In the genomic region with DNA sequence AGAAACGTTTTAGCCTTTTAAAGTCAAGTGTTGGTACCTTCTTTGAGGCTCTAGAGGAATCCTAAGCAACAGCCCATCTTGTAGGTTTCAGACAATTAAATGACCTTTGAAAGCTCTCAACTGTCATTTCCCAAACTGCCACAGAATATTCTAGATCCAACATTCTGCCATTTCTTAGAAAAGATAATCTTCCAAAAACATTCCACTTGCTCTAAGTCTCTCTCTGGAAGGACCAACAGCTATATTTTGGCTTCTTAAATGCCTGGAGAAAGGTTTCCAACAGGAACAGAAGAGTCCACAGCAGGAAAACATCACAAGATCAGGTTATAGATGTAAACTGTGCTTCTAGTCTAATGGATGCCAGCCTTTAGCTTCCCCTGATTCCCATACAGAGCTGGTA, we compare ENCODE assay signal across 9 mouse cellular contexts. TPM values are rescaled to one million over a fixed set of nuclear protein-coding genes. Genes with fewer than 3 reads are reported as not detected.
DNase-seq lines count a peak whose midpoint lies in the region; ATAC-seq and TF ChIP-seq lines count a peak whose summit lies in the region.
"Had no signal": no experiment of that assay in that cellular context is flagged by ENCODE, and none has a peak within 500 bp of the region (broad histone marks: within the 10 kb centered on the region; RNA-seq: fewer than 3 reads in every experiment).

A gene (minus strand): TSS at position 101 of the 400 bp plus-strand sequence.
A gene (plus strand): TSS at position 162 of the 400 bp plus-strand sequence.

- DNase-seq in cerebellum, adult 2 months = no peak
- DNase-seq in cerebellum, postnatal 25 days = no peak
- DNase-seq in lung, postnatal 0 days (ENCODE audit: low spot score) = no peak
- no peak for DNase-seq in lung, adult 2 months
- DNase-seq in adrenal gland, postnatal 14 days = no peak
- no peak for DNase-seq in cerebellum, adult 11-12 months
- DNase-seq: kidney, adult 8-10 months had no signal

- no peaks in the 10 kb centered on the region for H3K36me3 ChIP-seq in lung, postnatal 0 days (ENCODE audit: insufficient read depth, low read length)
- no peaks in the 10 kb centered on the region for H3K36me3 ChIP-seq in limb, embryonic 15.5 days
- H3K36me3 ChIP-seq in stomach, embryonic 15.5 days = no peaks in the 10 kb centered on the region

- no peak for ATAC-seq in lung, postnatal 0 days
- ATAC-seq in limb, embryonic 15.5 days (ENCODE audit: insufficient number of reproducible peaks, low FRiP score, low TSS enrichment, low read depth) = no peak
- no peak for ATAC-seq in stomach, embryonic 15.5 days (ENCODE audit: insufficient read depth, low FRiP score, low read depth)

- peak within 1 kb of the TSS; percentile 82 for H3K4me3 ChIP-seq in cerebellum, adult 2 months (replicated peaks; ENCODE audit: insufficient read depth, low read depth, low read length)
- H3K4me3 ChIP-seq in lung, postnatal 0 days (ENCODE audit: low read depth, low read length) = peak within 1 kb of the TSS; percentile 58; the same call in 1 of the 2 replicates
- no peak within 1 kb of the TSS for H3K4me3 ChIP-seq in lung, adult 2 months (replicated peaks; ENCODE audit: extremely low read depth, low read depth, low read length)
- peak within 1 kb of the TSS; percentile 81 for H3K4me3 ChIP-seq in limb, embryonic 15.5 days
- H3K4me3 ChIP-seq in stomach, embryonic 15.5 days (replicated peaks) = peak within 1 kb of the TSS; percentile 68

- H3K9ac ChIP-seq in lung, postnatal 0 days (replicated peaks; ENCODE audit: low read depth) = no peak within 1 kb of the TSS
- no peak within 1 kb of the TSS for H3K9ac ChIP-seq in limb, embryonic 15.5 days
- H3K9ac ChIP-seq in stomach, embryonic 15.5 days = no peak within 1 kb of the TSS

- no peaks in the 10 kb centered on the region for H3K9me3 ChIP-seq in lung, postnatal 0 days (ENCODE audit: low read length)
- H3K9me3 ChIP-seq in limb, embryonic 15.5 days = no peaks in the 10 kb centered on the region
- H3K9me3 ChIP-seq in stomach, embryonic 15.5 days = no peaks in the 10 kb centered on the region

- peaks cover 3% of the 10 kb centered on the region; the same call in 1 of the 2 replicates for H3K4me1 ChIP-seq in cerebellum, adult 2 months (ENCODE audit: control insufficient read depth, insufficient read depth, low read length)
- peaks cover 3% of the 10 kb centered on the region; the same call in 1 of the 2 replicates for H3K4me1 ChIP-seq in lung, postnatal 0 days (ENCODE audit: insufficient read depth, low read depth, low read length)
- peaks cover 3% of the 10 kb centered on the region; the same call in 1 of the 2 replicates for H3K4me1 ChIP-seq in lung, adult 2 months (ENCODE audit: control insufficient read depth, insufficient read depth, low read length)
- H3K4me1 ChIP-seq in limb, embryonic 15.5 days = no peaks in the 10 kb centered on the region
- no peaks in the 10 kb centered on the region for H3K4me1 ChIP-seq in stomach, embryonic 15.5 days

- no peak for TF ChIP-seq POLR2A in cerebellum, adult 2 months (IDR thresholded peaks at IDR 0.05; ENCODE audit: borderline replicate concordance, insufficient read depth, low read length)
- TF ChIP-seq POLR2A in lung, adult 2 months (IDR thresholded peaks at IDR 0.05; ENCODE audit: borderline replicate concordance, extremely low read depth, low read depth, low read length) = no peak

- no peak within 1 kb of the TSS for H3K27ac ChIP-seq in cerebellum, adult 2 months (ENCODE audit: insufficient read depth, low read length)
- no peak within 1 kb of the TSS for H3K27ac ChIP-seq in lung, postnatal 0 days (ENCODE audit: low read length)
- no peak within 1 kb of the TSS for H3K27ac ChIP-seq in limb, embryonic 15.5 days
- H3K27ac ChIP-seq in stomach, embryonic 15.5 days = no peak within 1 kb of the TSS

- WGBS in cerebellum, adult 2 months = 84% methylated on average over 1 of the region's 1 CpGs
- WGBS in lung, postnatal 0 days = 84% methylated on average over 1 of the region's 1 CpGs
- WGBS in lung, adult 2 months = 68% methylated on average over 1 of the region's 1 CpGs
- 70% methylated on average over 1 of the region's 1 CpGs for WGBS in limb, embryonic 15.5 days
- WGBS in stomach, embryonic 15.5 days = 68% methylated on average over 1 of the region's 1 CpGs

- TF ChIP-seq EP300 in lung, postnatal 0 days (IDR thresholded peaks at IDR 0.05) = no peak

- H3K27me3 ChIP-seq in cerebellum, adult 2 months (ENCODE audit: control insufficient read depth, insufficient read depth, low read length) = no peaks in the 10 kb centered on the region
- H3K27me3 ChIP-seq in lung, postnatal 0 days (replicated peaks; ENCODE audit: insufficient read depth, low read length) = no peaks in the 10 kb centered on the region
- H3K27me3 ChIP-seq in limb, embryonic 15.5 days = no peaks in the 10 kb centered on the region
- H3K27me3 ChIP-seq in stomach, embryonic 15.5 days (replicated peaks) = no peaks in the 10 kb centered on the region

- no peak for TF ChIP-seq CTCF in cerebellum, adult 2 months (IDR thresholded peaks at IDR 0.05; ENCODE audit: borderline replicate concordance, insufficient read depth, low read depth, low read length)
- no peak for TF ChIP-seq CTCF in lung, postnatal 0 days (IDR thresholded peaks at IDR 0.05)
- no peak for TF ChIP-seq CTCF in lung, adult 2 months (IDR thresholded peaks at IDR 0.05; ENCODE audit: insufficient read depth, low read length)

- H3K4me2 ChIP-seq in lung, postnatal 0 days (replicated peaks; ENCODE audit: low read depth, low read length) = peak within 1 kb of the TSS; percentile 72; the same call in 1 of the 2 replicates
- peak within 1 kb of the TSS; percentile 63 for H3K4me2 ChIP-seq in limb, embryonic 15.5 days
- H3K4me2 ChIP-seq in stomach, embryonic 15.5 days = peak within 1 kb of the TSS; percentile 76; the same call in 1 of the 2 replicates

RNA-seq across cellular contexts. Expression of the first gene that starts in this region (rescaled TPM):
- 36.6 and 44.5 TPM in 2 replicates for polyA plus RNA-seq in cerebellum, adult 2 months (2012; rRNA removed)
- polyA plus RNA-seq in lung, postnatal 0 days (2015; fragmentation: Nextera tagmentation; extraction: Ambion mirVana) = 4.0 and 5.4 TPM in 2 replicates
- 7.9 and 9.4 TPM in 2 replicates for polyA plus RNA-seq in lung, adult 2 months (2012; rRNA removed)
- 10.2 and 10.8 TPM in 2 replicates for polyA plus RNA-seq in limb, embryonic 15.5 days (2015; fragmentation: Nextera tagmentation; extraction: Ambion mirVana)
- 7.1 and 8.1 TPM in 2 replicates for polyA plus RNA-seq in stomach, embryonic 15.5 days (2015; fragmentation: Nextera tagmentation; extraction: Ambion mirVana)
- total RNA-seq in adrenal gland, postnatal 14 days (2021) = 11.0 and 13.0 TPM in 2 replicates

RNA-seq across cellular contexts. Expression of the second gene that starts in this region (rescaled TPM):
- 0.18 TPM in 1 of 2 replicates, not detected in the other for polyA plus RNA-seq in cerebellum, adult 2 months (2012; rRNA removed)
- polyA plus RNA-seq in lung, postnatal 0 days (2015; fragmentation: Nextera tagmentation; extraction: Ambion mirVana) = not detected in 2 replicates
- not detected in 2 replicates for polyA plus RNA-seq in lung, adult 2 months (2012; rRNA removed)
- polyA plus RNA-seq in limb, embryonic 15.5 days (2015; fragmentation: Nextera tagmentation; extraction: Ambion mirVana) = not detected in 2 replicates
- not detected in 2 replicates for polyA plus RNA-seq in stomach, embryonic 15.5 days (2015; fragmentation: Nextera tagmentation; extraction: Ambion mirVana)
- total RNA-seq in adrenal gland, postnatal 14 days (2021) = not detected in 2 replicates
